Mouse (Mus musculus) effector memory CD4-positive, alpha-beta T cell, adult 5 months (primary cell): ENCODE results near the gene Sarm1. TPM values are rescaled to one million over a fixed set of nuclear protein-coding genes. Genes with fewer than 3 reads are reported as not detected.

ENCODE experiments used
- polyA plus RNA-seq: library from polyadenylated mRNA; unstranded; fragments of 100-300 nt; shearing (Covaris generic); gene quantifications from one replicate; pipeline ENCODE4 v1.2.1, GENCODE M21; 2017

Gene Sarm1
- 1.8 TPM for polyA plus RNA-seq

GRCm38 (mm10) chr11:78497544-78498522 lies at the start of gene Sarm1:
Gene Sarm1, minus strand, starts transcription at chr11:78497754.

GRCm38 (mm10) chr11:78536080-78536689 lies 38.6 kb upstream of the Sarm1 start, which contains the start of the genes Tnfaip1 and Ift20:
Gene Tnfaip1, minus strand, starts transcription at chr11:78536332.
Gene Ift20, plus strand, starts transcription at chr11:78536361.

GRCm38 (mm10) chr11:78512025-78512957 lies 14.7 kb upstream of the Sarm1 start, which contains the start of the genes Tmem199 and Poldip2:
Gene Tmem199, minus strand, starts transcription at chr11:78512172.
Gene Poldip2, plus strand, starts transcription at chr11:78512193.

GRCm38 (mm10) chr11:78502909-78503650 lies 5.5 kb upstream of the Sarm1 start, which contains the start of gene Sebox:
Gene Sebox, plus strand, starts transcription at chr11:78503447.

GRCm38 (mm10) chr11:78499004-78499403 lies 1.4 kb upstream of the Sarm1 start, which contains the start of gene Vtn:
Gene Vtn, plus strand, starts transcription at chr11:78499091.

GRCm38 (mm10) chr11:78465568-78466180 lies 31.9 kb downstream of the Sarm1 start, which contains the start of gene Slc46a1:
Gene Slc46a1, plus strand, starts transcription at chr11:78465697.

Other genes starting within 250 kb of the Sarm1 start
- gene 2610507B11Rik, start 236.0 kb downstream of the Sarm1 start, polyA plus RNA-seq: 57.5 TPM
- gene BC030499, start 206.9 kb downstream of the Sarm1 start, polyA plus RNA-seq: not detected
- 1.2 TPM for gene Spag5, start 196.2 kb downstream of the Sarm1 start, polyA plus RNA-seq
- 3.8 TPM for gene Aldoc, start 174.8 kb downstream of the Sarm1 start, polyA plus RNA-seq
- gene Pigs, start 169.3 kb downstream of the Sarm1 start, polyA plus RNA-seq: 65.6 TPM
- 30.0 TPM for gene Unc119, start 154.3 kb downstream of the Sarm1 start, polyA plus RNA-seq
- gene Foxn1, start 111.2 kb downstream of the Sarm1 start, polyA plus RNA-seq: not detected
- not detected for gene Slc13a2, start 75.5 kb downstream of the Sarm1 start, polyA plus RNA-seq
- gene Slc46a1, start 32.1 kb downstream of the Sarm1 start, polyA plus RNA-seq: 1.0 TPM
- gene Vtn, start 1.3 kb upstream of the Sarm1 start, polyA plus RNA-seq: not detected
- not detected for gene Sebox, start 5.7 kb upstream of the Sarm1 start, polyA plus RNA-seq
- gene Tmem199, start 14.4 kb upstream of the Sarm1 start, polyA plus RNA-seq: 16.0 TPM
- 31.8 TPM for gene Poldip2, start 14.4 kb upstream of the Sarm1 start, polyA plus RNA-seq
- 11.7 TPM for gene Tnfaip1, start 38.6 kb upstream of the Sarm1 start, polyA plus RNA-seq
- 50.3 TPM for gene Ift20, start 38.6 kb upstream of the Sarm1 start, polyA plus RNA-seq
- 17.7 TPM for gene Tmem97, start 53.0 kb upstream of the Sarm1 start, polyA plus RNA-seq
- gene Nlk, start 199.6 kb upstream of the Sarm1 start, polyA plus RNA-seq: 10.0 TPM